Mouse (Mus musculus) neural tube, embryonic 14.5 days (tissue): Measurements from ENCODE around the gene Efnb2. TPM values are rescaled to one million over a fixed set of nuclear protein-coding genes. Genes with fewer than 3 reads are reported as not detected.
A peak's percentile ranks its signal among the peaks of the same experiment; 100 is the strongest.

Experiments used
- ATAC-seq: fragments of 200-750 bp; cut with Nextera tagmentation; 2 replicates; pipeline ENCODE4 v1.8.0; 2017; ENCODE audit warnings: low read depth, mild to moderate bottlenecking, moderate TSS enrichment, moderate library complexity
- H3K27ac ChIP-seq: fragments of 300-500 bp; sonication (generic); 2 replicates; pipeline ENCODE4 v1.5.1; 2014; ENCODE audit warnings: low read depth, mild to moderate bottlenecking, control low read depth, low read length, moderate library complexity, mixed read lengths
- H3K27me3 ChIP-seq: fragments of 300-500 bp; sonication (generic); 2 replicates; pipeline ENCODE4 v1.6.1; 2014; ENCODE audit warnings: low read length; ENCODE audit not compliant: control insufficient read depth, insufficient read depth
- H3K36me3 ChIP-seq: fragments of 300-500 bp; sonication (generic); 2 replicates; pipeline ENCODE4 v1.6.1; 2014; ENCODE audit warnings: low read length, mixed read lengths; ENCODE audit not compliant: control insufficient read depth, insufficient read depth
- H3K4me1 ChIP-seq: fragments of 300-500 bp; sonication (generic); 2 replicates; pipeline ENCODE4 v1.6.1; 2014; ENCODE audit warnings: low read length; ENCODE audit not compliant: control insufficient read depth, insufficient read depth
- H3K4me2 ChIP-seq: fragments of 300-500 bp; sonication (generic); 2 replicates; pipeline ENCODE4 v1.6.1; 2014; ENCODE audit warnings: mild to moderate bottlenecking, low read depth, low read length, control low read depth
- H3K4me3 ChIP-seq: fragments of 300-500 bp; sonication (generic); 2 replicates; pipeline ENCODE4 v1.5.1; 2014; ENCODE audit warnings: low read depth, low read length, control low read depth, mixed read lengths
- H3K9ac ChIP-seq: fragments of 300-500 bp; sonication (generic); replicated peaks from 2 replicates; pipeline ENCODE4 v1.6.1; 2014; ENCODE audit warnings: low read depth, mild to moderate bottlenecking, control low read depth, low read length, mixed read lengths
- H3K9me3 ChIP-seq: fragments of 300-500 bp; sonication (generic); 2 replicates; pipeline ENCODE4 v1.6.1; 2016; ENCODE audit warnings: low read length; ENCODE audit not compliant: control insufficient read depth
- WGBS: fragments of 180-500 bp; shearing (Covaris S2); extraction: QIAGEN DNeasy Blood & Tissue Kit; methylation state at CpG from one replicate; pipeline ENCODE4 v1.1.7; 2014; 5-methylcytosine and 5-hydroxymethylcytosine counted together
- polyA plus RNA-seq: library from polyadenylated mRNA; unstranded; fragments of >200 nt; fragmentation: Nextera tagmentation; extraction: Ambion mirVana; gene quantifications from 2 replicates; pipeline ENCODE4 v1.2.1, GENCODE M21; 2014

Gene Efnb2
- polyA plus RNA-seq, 1 experiment from 2014 or later = 17.7 TPM

DNA sequence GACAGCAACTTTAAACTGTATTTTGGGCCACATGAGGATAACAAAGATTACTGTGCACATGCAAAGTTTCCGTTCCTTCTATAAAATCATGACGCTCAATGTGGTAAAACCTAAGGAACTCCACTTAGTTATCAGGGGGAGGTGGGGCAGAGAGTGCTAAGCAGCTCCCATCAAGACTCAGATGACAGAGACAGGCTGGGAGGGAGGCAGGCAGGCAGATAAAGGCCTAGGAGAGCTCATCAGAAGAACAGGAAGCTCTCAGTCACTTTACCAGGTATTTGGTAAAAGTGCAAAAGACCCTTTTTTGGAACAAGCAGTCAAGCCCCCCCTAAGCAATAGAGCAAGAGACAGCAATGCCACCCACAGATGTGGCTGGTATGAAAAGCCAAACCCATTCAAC lies 24.5 kb upstream of the Efnb2 start:
- Histone ChIP-seq H3K4me1 (peaks cover 35% of the 10 kb centered on the region), H3K4me3 (no peak overlapping the region), H3K4me2 (no peak overlapping the region), H3K9ac (no peak overlapping the region), H3K27me3 (no peaks in the 10 kb centered on the region), H3K9me3 (no peaks in the 10 kb centered on the region), H3K27ac (no peak overlapping the region), H3K36me3 (peaks cover 5% of the 10 kb centered on the region; the same call in 1 of the 2 replicates)
- 80% methylated on average over 2 of the region's 2 CpGs for WGBS
- no peak for ATAC-seq

DNA sequence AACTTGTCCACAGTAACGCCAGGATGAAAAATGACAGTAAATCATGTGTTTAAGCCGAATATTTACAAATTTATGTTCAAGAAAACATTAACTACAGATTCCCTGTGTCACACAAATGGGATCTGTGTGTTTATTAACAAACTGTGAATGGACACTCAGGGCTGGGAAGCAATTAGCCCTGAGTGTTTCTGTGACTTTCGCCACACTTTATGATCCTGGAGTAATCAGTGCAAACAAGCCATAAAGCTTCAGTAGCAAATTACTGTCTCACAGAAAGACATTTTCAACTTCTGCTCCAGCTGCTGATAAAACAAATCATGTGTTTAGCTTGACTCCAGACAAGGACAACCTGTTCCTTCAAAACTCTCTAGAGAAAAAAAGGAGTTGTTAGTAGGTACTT lies 21.7 kb upstream of the Efnb2 start:
- H3K27me3 ChIP-seq = no peaks in the 10 kb centered on the region
- no peak overlapping the region for H3K27ac ChIP-seq
- H3K9ac ChIP-seq = no peak overlapping the region
- H3K9me3 ChIP-seq = no peaks in the 10 kb centered on the region
- 61% methylated on average over 3 of the region's 3 CpGs for WGBS
- no peak overlapping the region for H3K4me2 ChIP-seq
- peaks cover 15% of the 10 kb centered on the region; the same call in 1 of the 2 replicates for H3K36me3 ChIP-seq
- H3K4me3 ChIP-seq = no peak overlapping the region
- no peak for ATAC-seq
- peaks cover 20% of the 10 kb centered on the region for H3K4me1 ChIP-seq

DNA sequence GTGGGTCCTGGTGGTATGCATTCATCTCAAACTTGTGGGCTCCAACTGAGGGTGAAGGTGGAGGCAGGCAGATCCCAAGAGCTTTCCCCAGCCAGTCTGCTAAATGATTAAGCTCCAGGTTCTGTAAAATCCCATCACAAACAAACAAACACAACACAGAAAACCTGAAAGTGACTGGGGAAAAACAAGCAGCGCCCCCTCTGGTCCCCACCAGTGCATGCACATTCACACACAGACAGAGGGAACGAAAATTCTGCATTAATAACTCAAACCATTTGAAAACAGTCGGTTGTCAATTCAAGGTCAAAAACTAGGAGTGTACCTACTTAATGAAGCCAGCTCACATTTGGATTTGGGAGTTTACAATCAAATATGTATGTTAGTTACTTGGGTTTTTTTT lies 17.2 kb upstream of the Efnb2 start:
- WGBS = 95% methylated on average over 3 of the region's 3 CpGs
- Histone ChIP-seq H3K9me3 (no peaks in the 10 kb centered on the region), H3K9ac (no peak overlapping the region), H3K4me1 (no peaks in the 10 kb centered on the region), H3K4me2 (no peak overlapping the region), H3K27me3 (no peaks in the 10 kb centered on the region), H3K4me3 (no peak overlapping the region), H3K36me3 (peaks cover 15% of the 10 kb centered on the region; the same call in 1 of the 2 replicates), H3K27ac (no peak overlapping the region)
- no peak for ATAC-seq

DNA sequence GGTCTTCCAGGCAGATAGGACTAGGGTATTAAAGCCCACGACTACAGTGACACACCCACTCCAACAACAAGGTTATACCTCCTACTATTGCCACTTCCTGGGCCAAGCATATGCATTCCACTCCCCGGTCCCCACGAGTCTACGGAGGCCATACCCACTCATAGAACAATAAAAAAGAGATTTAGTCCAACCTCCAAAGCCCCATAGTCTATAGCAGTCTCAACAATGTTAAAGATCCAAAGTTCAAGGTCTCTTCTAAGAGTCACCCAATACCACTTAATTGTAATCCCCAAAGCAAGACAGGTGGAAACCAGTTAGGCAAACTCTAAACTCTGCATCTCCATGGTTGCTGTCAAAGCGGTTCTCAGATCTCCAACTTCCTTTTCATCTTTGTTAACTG lies 13.8 kb upstream of the Efnb2 start:
- Histone ChIP-seq H3K27ac (no peak overlapping the region), H3K4me3 (no peak overlapping the region), H3K36me3 (peaks cover 6% of the 10 kb centered on the region), H3K9me3 (no peaks in the 10 kb centered on the region), H3K4me1 (no peaks in the 10 kb centered on the region), H3K4me2 (no peak overlapping the region), H3K27me3 (no peaks in the 10 kb centered on the region), H3K9ac (no peak overlapping the region)
- 87% methylated on average over 5 of the region's 5 CpGs for WGBS
- no peak for ATAC-seq

DNA sequence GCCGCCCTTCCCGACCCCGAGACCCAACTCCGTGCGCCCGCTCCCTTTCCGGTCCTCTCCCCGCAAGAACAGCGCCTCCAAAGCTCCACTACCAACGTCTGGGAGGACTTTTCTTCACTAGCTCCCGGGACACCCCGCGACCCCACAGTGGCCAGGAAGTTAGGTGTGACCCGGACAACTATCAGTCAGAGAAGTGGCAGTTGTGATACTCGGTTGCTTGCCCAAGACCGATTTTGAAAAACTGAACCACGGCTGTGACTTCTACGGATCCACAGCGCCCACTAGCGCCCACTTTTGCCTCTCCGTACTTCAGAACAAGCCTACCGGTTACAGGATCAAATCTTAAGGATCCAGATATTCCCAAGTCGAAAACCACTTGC lies 707 bp upstream of the Efnb2 start:
- peak overlapping the region; percentile 90 for H3K4me3 ChIP-seq
- H3K36me3 ChIP-seq = peaks cover 4% of the 10 kb centered on the region; the same call in 1 of the 2 replicates
- WGBS = under 1% methylated on average over 23 of the region's 23 CpGs
- H3K4me2 ChIP-seq = peak overlapping the region; percentile 66
- H3K27me3 ChIP-seq = peaks cover 3% of the 10 kb centered on the region; the same call in 1 of the 2 replicates
- no peaks in the 10 kb centered on the region; the same call in 1 of the 2 replicates for H3K4me1 ChIP-seq
- H3K9me3 ChIP-seq = no peaks in the 10 kb centered on the region
- peak overlapping the region; percentile 81 for H3K9ac ChIP-seq
- H3K27ac ChIP-seq = peak overlapping the region; percentile 92; the same call in 1 of the 2 replicates
- peak; percentile 4 for ATAC-seq

DNA sequence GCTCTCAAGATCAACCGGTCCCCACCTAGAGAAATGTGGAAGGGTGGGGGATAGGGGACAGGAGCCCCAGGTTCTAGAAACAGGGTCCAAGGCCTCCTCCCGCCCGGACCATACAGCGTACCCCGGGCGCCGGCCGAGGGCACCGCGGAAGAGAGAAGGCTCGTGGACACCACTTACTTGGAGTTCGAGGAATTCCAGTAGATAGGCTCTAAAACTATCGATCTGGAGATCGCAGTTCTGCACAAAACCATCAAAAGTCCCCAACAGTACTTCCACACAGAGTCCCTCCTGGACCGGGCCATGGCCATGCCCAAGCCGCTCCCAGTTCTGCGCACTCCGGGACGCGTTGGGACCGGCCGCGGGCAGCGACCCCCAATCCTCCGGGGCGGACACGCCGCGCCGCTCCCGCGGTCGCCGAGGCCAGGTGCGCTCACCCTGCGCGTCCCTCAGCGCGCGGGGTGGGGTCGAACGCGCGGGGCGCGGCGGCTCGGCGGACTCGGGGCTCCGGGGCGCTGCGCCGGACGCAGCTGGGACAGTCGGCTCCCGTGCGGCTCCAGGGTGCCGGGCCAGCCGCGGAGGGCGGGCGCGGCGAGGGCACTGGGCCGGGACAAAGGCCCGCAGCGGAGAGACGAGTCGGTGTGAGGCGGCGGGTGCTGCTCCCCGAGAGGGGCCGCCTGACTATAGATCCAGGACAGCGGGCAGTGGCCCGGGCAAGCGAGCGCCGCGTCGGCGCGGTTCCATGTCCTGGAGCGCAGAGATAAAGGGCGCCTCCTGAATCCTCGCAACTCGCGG lies 539 bp downstream of the Efnb2 start:
- peak overlapping the region; percentile 66 for H3K4me2 ChIP-seq
- peaks cover 3% of the 10 kb centered on the region; the same call in 1 of the 2 replicates for H3K27me3 ChIP-seq
- H3K9ac ChIP-seq = peak overlapping the region; percentile 81
- peak overlapping the region; percentile 92 for H3K27ac ChIP-seq
- peak overlapping the region; percentile 90 for H3K4me3 ChIP-seq
- H3K36me3 ChIP-seq = no peaks in the 10 kb centered on the region
- peak; percentile 49 for ATAC-seq
- under 1% methylated on average over 86 of the region's 88 CpGs for WGBS
- no peaks in the 10 kb centered on the region for H3K9me3 ChIP-seq
- peaks cover 8% of the 10 kb centered on the region for H3K4me1 ChIP-seq

DNA sequence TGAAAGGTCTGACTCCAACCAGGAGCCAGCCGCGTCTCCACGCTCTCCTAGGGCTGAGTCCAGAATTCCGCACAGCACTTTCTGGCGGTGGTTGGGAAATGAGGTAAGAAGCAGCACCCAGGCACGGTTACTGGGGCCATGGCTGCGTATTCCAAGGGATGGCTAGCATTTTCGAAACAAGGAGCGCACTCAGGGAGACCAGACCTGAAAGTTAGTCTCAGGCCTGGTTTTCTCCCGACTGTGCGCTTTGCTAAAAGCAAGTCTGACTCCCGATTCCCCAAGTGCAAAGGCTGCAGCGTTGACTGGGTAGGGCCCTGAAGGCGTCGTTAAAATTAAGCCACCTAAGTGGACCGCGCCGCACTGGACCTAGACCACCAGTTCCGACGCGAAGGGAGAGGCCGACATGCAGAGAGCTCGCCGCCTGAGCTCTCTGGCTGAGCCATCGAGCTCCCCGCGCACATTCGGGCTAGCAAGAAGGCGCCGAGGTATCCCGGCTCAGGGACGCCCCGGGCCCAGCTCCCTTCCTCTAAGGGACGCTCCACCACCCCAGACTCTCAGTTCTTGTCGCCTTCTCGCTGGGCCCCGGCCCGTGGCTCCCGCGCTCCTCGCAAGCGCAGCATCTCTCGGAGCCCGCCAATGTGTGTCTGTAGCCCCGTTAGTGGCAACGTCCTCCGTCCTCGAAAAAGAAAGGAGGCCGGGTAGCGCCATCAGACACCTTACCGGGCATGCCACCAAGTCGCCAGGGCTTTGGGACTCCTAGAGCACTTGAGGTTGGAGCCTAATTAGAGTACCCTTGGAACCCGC lies 1.3 kb downstream of the Efnb2 start:
- H3K4me2 ChIP-seq = peak overlapping the region; percentile 66
- H3K36me3 ChIP-seq = no peaks in the 10 kb centered on the region
- peak overlapping the region; percentile 81 for H3K9ac ChIP-seq
- H3K27me3 ChIP-seq = peaks cover 3% of the 10 kb centered on the region; the same call in 1 of the 2 replicates
- no peaks in the 10 kb centered on the region for H3K9me3 ChIP-seq
- H3K4me3 ChIP-seq = peak overlapping the region; percentile 90
- WGBS = 0% methylated on average over 53 of the region's 53 CpGs
- peaks cover 16% of the 10 kb centered on the region for H3K4me1 ChIP-seq
- no peak for ATAC-seq
- H3K27ac ChIP-seq = peak overlapping the region; percentile 92

DNA sequence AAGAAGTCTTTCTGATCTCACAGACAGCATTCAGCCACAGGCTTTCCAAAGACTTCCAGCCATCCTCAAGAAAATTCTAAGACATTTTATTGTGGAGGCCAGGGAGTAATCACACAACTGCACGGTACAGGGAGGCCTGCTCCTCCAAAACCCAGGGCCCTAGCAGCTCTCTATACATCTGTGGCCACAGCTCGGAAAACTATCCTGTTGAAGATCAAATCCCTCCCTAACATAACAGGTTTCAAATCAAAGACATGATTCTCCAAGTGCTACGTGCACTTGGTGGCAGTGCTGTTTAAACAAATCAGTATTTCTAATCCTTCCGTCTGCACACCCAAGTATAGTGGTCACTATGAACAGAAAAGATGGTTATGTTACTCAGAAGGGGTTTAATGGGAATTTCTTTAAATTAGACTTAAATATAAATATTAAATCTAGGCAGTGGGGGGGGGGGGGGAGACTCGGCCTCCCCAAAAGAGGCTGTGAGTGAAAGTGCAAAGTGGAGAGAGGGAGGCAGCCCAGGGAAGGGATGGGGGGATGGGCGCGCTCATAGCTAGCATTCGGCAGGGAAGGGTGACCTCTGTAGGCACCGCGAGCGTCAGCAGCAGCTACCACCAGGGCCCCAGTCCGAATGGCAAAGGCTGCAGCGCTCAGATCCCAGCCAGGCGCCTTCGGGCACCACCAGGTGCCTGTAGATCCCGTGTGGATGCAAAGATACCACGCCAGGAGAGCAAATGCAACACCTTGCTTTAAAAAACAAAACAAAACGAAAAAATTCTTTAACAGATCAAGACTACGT lies 2.4 kb downstream of the Efnb2 start:
- Histone ChIP-seq H3K9me3 (no peaks in the 10 kb centered on the region), H3K4me2 (peak overlapping the region; percentile 66), H3K27ac (peak overlapping the region; percentile 10; the same call in 1 of the 2 replicates), H3K27me3 (peaks cover 3% of the 10 kb centered on the region; the same call in 1 of the 2 replicates), H3K36me3 (no peaks in the 10 kb centered on the region), H3K4me3 (peak overlapping the region; percentile 90), H3K9ac (peak overlapping the region; percentile 81), H3K4me1 (peaks cover 27% of the 10 kb centered on the region)
- WGBS = 2% methylated on average over 19 of the region's 19 CpGs
- peak; percentile 36 for ATAC-seq
